Comparison of ENCODE assay signal across 9 mouse cellular contexts in the genomic region with DNA sequence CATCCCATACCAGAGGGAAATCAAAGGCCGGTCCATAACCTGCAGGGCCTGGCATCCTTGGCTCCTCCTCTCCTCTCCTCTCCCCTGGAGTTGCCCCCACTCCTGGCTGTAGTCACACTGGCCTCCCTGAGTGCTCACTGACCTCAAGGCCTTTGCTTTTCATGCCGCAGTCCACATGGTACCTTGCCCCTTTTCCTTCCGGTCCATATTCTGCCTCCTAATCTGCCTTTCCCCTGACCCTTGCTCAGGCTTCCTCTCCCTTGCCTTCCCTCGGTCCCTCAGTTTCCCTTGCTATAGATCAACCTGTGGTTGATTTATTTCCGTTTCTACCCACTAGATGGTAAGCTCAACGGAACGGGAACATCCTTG. TPM values are rescaled to one million over a fixed set of nuclear protein-coding genes. Genes with fewer than 3 reads are reported as not detected.
DNase-seq lines count a peak whose midpoint lies in the region; ATAC-seq lines count a peak whose summit lies in the region.
"Had no signal": no experiment of that assay in that cellular context is flagged by ENCODE, and none has a peak within 500 bp of the region (broad histone marks: within the 10 kb centered on the region; RNA-seq: fewer than 3 reads in every experiment).

No protein-coding gene starts in this region.

- ATAC-seq in heart, embryonic 12.5 days (ENCODE audit: insufficient number of reproducible peaks, low FRiP score) = no peak
- no peak for ATAC-seq in embryonic facial prominence, embryonic 11.5 days (replicated peaks; ENCODE audit: insufficient number of reproducible peaks, low FRiP score, low TSS enrichment, low read depth)
- no peak for ATAC-seq in intestine, embryonic 16.5 days
- no peak for ATAC-seq in midbrain, embryonic 12.5 days (ENCODE audit: low FRiP score, low read depth)

- H3K36me3 ChIP-seq in heart, embryonic 12.5 days = no peaks in the 10 kb centered on the region
- H3K36me3 ChIP-seq in embryonic facial prominence, embryonic 11.5 days (replicated peaks; ENCODE audit: control insufficient read depth, insufficient read depth, low read depth, low read length) = no peaks in the 10 kb centered on the region
- H3K36me3 ChIP-seq in intestine, embryonic 16.5 days (ENCODE audit: control insufficient read depth, insufficient read depth, low read length) = no peaks in the 10 kb centered on the region
- H3K36me3 ChIP-seq in midbrain, embryonic 12.5 days = no peaks in the 10 kb centered on the region

- H3K27me3 ChIP-seq in heart, embryonic 12.5 days (replicated peaks) = no peaks in the 10 kb centered on the region
- no peaks in the 10 kb centered on the region for H3K27me3 ChIP-seq in embryonic facial prominence, embryonic 11.5 days (ENCODE audit: control insufficient read depth, insufficient read depth, low read length)
- no peaks in the 10 kb centered on the region; the same call in 1 of the 2 replicates for H3K27me3 ChIP-seq in intestine, embryonic 16.5 days (replicated peaks; ENCODE audit: control insufficient read depth, insufficient read depth, low read length)
- no peaks in the 10 kb centered on the region for H3K27me3 ChIP-seq in midbrain, embryonic 12.5 days

- H3K4me3 ChIP-seq in heart, embryonic 12.5 days = peak overlapping the region; percentile 37; the same call in 1 of the 2 replicates
- H3K4me3 ChIP-seq in embryonic facial prominence, embryonic 11.5 days (ENCODE audit: low read depth, low read length) = no peak overlapping the region
- 0 out of 2 replicates have a peak overlapping the region, but pooled peaks have one; percentile 23 for H3K4me3 ChIP-seq in intestine, embryonic 16.5 days (ENCODE audit: low read length)
- peak overlapping the region; percentile 10 for H3K4me3 ChIP-seq in midbrain, embryonic 12.5 days

- no peak overlapping the region for H3K27ac ChIP-seq in heart, embryonic 12.5 days (ENCODE audit: poor library complexity, severe bottlenecking)
- no peak overlapping the region for H3K27ac ChIP-seq in embryonic facial prominence, embryonic 11.5 days (replicated peaks; ENCODE audit: low read depth, low read length)
- H3K27ac ChIP-seq in intestine, embryonic 16.5 days (ENCODE audit: low read length) = no peak overlapping the region
- H3K27ac ChIP-seq in midbrain, embryonic 12.5 days (replicated peaks) = peak overlapping the region; percentile 82

- WGBS in heart, embryonic 12.5 days = 32% methylated on average over 7 of the region's 7 CpGs
- 40% methylated on average over 7 of the region's 7 CpGs for WGBS in embryonic facial prominence, embryonic 11.5 days
- 33% methylated on average over 7 of the region's 7 CpGs for WGBS in intestine, embryonic 16.5 days
- WGBS in midbrain, embryonic 12.5 days = 37% methylated on average over 7 of the region's 7 CpGs

- H3K9ac ChIP-seq in heart, embryonic 12.5 days = peak overlapping the region; percentile 60; the same call in 1 of the 2 replicates
- H3K9ac ChIP-seq in embryonic facial prominence, embryonic 11.5 days (replicated peaks; ENCODE audit: low read length) = no peak overlapping the region
- 0 out of 2 replicates have a peak overlapping the region, but pooled peaks have one; percentile 55 for H3K9ac ChIP-seq in intestine, embryonic 16.5 days (ENCODE audit: low read depth, low read length)
- peak overlapping the region; percentile 39 for H3K9ac ChIP-seq in midbrain, embryonic 12.5 days (replicated peaks)

- intact Hi-C loops in heart, postnatal 14 days (cut with DNase I) = no loop called here
- intact Hi-C loops in gastrocnemius, postnatal 14 days (cut with DNase I; ENCODE audit: low total_unique reads) = no loop called here

- DNase-seq in heart, postnatal 14 days = no peak
- no peak for DNase-seq in embryonic facial prominence, embryonic 11.5 days (ENCODE audit: low spot score)
- no peak for DNase-seq in cerebellum, adult 11 months
- no peak for DNase-seq in gastrocnemius, postnatal 14 days
- DNase-seq in layer of hippocampus, postnatal 10 days (ENCODE audit: low spot score in 2 of 2) = no peak
- DNase-seq: B cell, adult 2 months had no signal

- H3K4me2 ChIP-seq in heart, embryonic 12.5 days = peak overlapping the region; percentile 67
- H3K4me2 ChIP-seq in embryonic facial prominence, embryonic 11.5 days (ENCODE audit: low read depth, low read length) = peak overlapping the region; percentile 28; the same call in 1 of the 2 replicates
- H3K4me2 ChIP-seq in intestine, embryonic 16.5 days (ENCODE audit: low read depth, low read length) = peak overlapping the region; percentile 48; the same call in 1 of the 2 replicates
- H3K4me2 ChIP-seq in midbrain, embryonic 12.5 days (replicated peaks) = peak overlapping the region; percentile 44

- H3K4me1 ChIP-seq in heart, embryonic 12.5 days (replicated peaks) = peaks cover 30% of the 10 kb centered on the region
- no peaks in the 10 kb centered on the region; the same call in none of the 2 replicates for H3K4me1 ChIP-seq in embryonic facial prominence, embryonic 11.5 days (ENCODE audit: control insufficient read depth, insufficient read depth, low read length)
- peaks cover 28% of the 10 kb centered on the region for H3K4me1 ChIP-seq in intestine, embryonic 16.5 days (ENCODE audit: control insufficient read depth, insufficient read depth, low read length)
- H3K4me1 ChIP-seq in midbrain, embryonic 12.5 days = peaks cover 39% of the 10 kb centered on the region

- no peaks in the 10 kb centered on the region for H3K9me3 ChIP-seq in heart, embryonic 12.5 days (replicated peaks)
- no peaks in the 10 kb centered on the region for H3K9me3 ChIP-seq in embryonic facial prominence, embryonic 11.5 days (replicated peaks; ENCODE audit: control insufficient read depth, low read length)
- no peaks in the 10 kb centered on the region for H3K9me3 ChIP-seq in intestine, embryonic 16.5 days (ENCODE audit: control insufficient read depth, low read length)
- H3K9me3 ChIP-seq in midbrain, embryonic 12.5 days = no peaks in the 10 kb centered on the region

RNA-seq across cellular contexts. Expression of gene Traf3, which starts 4.2 kb away (rescaled TPM):
- polyA plus RNA-seq in heart, embryonic 12.5 days (2016; fragmentation: Nextera tagmentation; extraction: Ambion mirVana) = 10.5 and 11.9 TPM in 2 replicates
- total RNA-seq in heart, postnatal 14 days (2021) = 10 to 100 TPM; 12.4 to 15.5 TPM
- polyA plus RNA-seq in embryonic facial prominence, embryonic 11.5 days (2014; fragmentation: Nextera tagmentation; extraction: Ambion mirVana) = 8.3 and 10.2 TPM in 2 replicates
- polyA plus RNA-seq in intestine, embryonic 16.5 days (2015; fragmentation: Nextera tagmentation; extraction: Ambion mirVana) = 4.0 TPM in 2 replicates
- 20.4 and 20.9 TPM in 2 replicates for polyA plus RNA-seq in midbrain, embryonic 12.5 days (2016; fragmentation: Nextera tagmentation; extraction: Ambion mirVana)
- 10 to 100 TPM; 10.5 to 18.7 TPM for total RNA-seq in gastrocnemius, postnatal 14 days (2021)
- total RNA-seq in layer of hippocampus, postnatal 10 days (2021) = 10 to 100 TPM; 94.1 to 99.9 TPM

RNA-seq across cellular contexts. Expression of gene 4930595D18Rik, which starts 22.4 kb away (rescaled TPM):
- polyA plus RNA-seq in heart, embryonic 12.5 days (2016; fragmentation: Nextera tagmentation; extraction: Ambion mirVana) = not detected in 2 replicates
- not detected for total RNA-seq in heart, postnatal 14 days (2021)
- not detected in 2 replicates for polyA plus RNA-seq in embryonic facial prominence, embryonic 11.5 days (2014; fragmentation: Nextera tagmentation; extraction: Ambion mirVana)
- polyA plus RNA-seq in intestine, embryonic 16.5 days (2015; fragmentation: Nextera tagmentation; extraction: Ambion mirVana) = not detected in 2 replicates
- polyA plus RNA-seq in midbrain, embryonic 12.5 days (2016; fragmentation: Nextera tagmentation; extraction: Ambion mirVana) = not detected in 2 replicates
- total RNA-seq in gastrocnemius, postnatal 14 days (2021) = not detected
- not detected for total RNA-seq in layer of hippocampus, postnatal 10 days (2021)
